In the genomic region with DNA sequence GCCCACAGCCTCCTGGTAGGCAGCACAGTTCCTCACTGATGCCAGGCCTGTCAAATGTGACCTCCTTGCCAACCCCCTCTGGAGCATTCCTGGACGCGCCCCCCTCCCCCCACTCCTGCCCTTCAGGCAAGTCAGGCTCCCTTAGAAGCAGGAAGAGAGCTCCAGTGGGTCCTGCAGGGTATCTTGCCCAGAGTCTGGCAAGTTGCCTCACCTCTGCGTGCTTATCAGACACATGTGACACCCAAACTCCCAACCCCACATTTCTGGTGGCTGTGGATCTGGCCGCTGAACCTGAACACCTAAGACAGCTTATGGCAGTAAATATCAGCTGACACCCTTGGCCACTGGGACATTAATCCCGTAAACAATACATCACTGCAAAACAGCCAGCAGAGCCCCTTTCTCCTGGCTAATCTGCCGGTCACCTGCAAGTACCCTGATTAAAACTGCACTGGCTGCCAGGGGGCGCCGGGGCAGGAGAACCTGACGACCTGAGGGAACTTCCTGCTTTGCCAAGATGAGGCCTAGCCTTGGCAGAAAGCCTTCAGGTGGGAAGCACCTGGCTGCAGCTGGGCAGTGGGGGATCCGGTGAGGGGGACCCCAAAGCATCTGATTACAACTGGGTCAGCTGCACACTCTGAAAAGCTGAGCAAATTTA, we compare ENCODE assay signal across 8 mouse cellular contexts. TPM values are rescaled to one million over a fixed set of nuclear protein-coding genes. Genes with fewer than 3 reads are reported as not detected.
DNase-seq lines count a peak whose midpoint lies in the region; ATAC-seq lines count a peak whose summit lies in the region.

No protein-coding gene starts in this region.

- H3K4me3 ChIP-seq in heart, embryonic 12.5 days: no peak overlapping the region
- no peak overlapping the region for H3K4me3 ChIP-seq in kidney, embryonic 16.5 days (ENCODE audit: low read length)
- no peak overlapping the region for H3K4me3 ChIP-seq in midbrain, embryonic 13.5 days (replicated peaks)

- H3K9me3 ChIP-seq in heart, embryonic 12.5 days (replicated peaks): no peaks in the 10 kb centered on the region
- no peaks in the 10 kb centered on the region for H3K9me3 ChIP-seq in kidney, embryonic 16.5 days (ENCODE audit: low read length)
- H3K9me3 ChIP-seq in midbrain, embryonic 13.5 days: no peaks in the 10 kb centered on the region

- peak overlapping the region; percentile 55; the same call in 1 of the 2 replicates for H3K9ac ChIP-seq in heart, embryonic 12.5 days
- H3K9ac ChIP-seq in kidney, embryonic 16.5 days (replicated peaks; ENCODE audit: low read length): peak overlapping the region; percentile 36
- peak overlapping the region; percentile 48 for H3K9ac ChIP-seq in midbrain, embryonic 13.5 days (replicated peaks)

- H3K27ac ChIP-seq in heart, embryonic 12.5 days (ENCODE audit: poor library complexity, severe bottlenecking): peak overlapping the region; percentile 95
- peak overlapping the region; percentile 94 for H3K27ac ChIP-seq in kidney, embryonic 16.5 days (ENCODE audit: low read length)
- peak overlapping the region; percentile 82 for H3K27ac ChIP-seq in midbrain, embryonic 13.5 days

- no peaks in the 10 kb centered on the region for H3K27me3 ChIP-seq in heart, embryonic 12.5 days (replicated peaks)
- H3K27me3 ChIP-seq in kidney, embryonic 16.5 days (ENCODE audit: insufficient read depth, low read length): no peaks in the 10 kb centered on the region
- no peaks in the 10 kb centered on the region for H3K27me3 ChIP-seq in midbrain, embryonic 13.5 days

- peak overlapping the region; percentile 44 for H3K4me2 ChIP-seq in heart, embryonic 12.5 days
- H3K4me2 ChIP-seq in kidney, embryonic 16.5 days (replicated peaks; ENCODE audit: low read depth, low read length): peak overlapping the region; percentile 31; the same call in 1 of the 2 replicates
- no peak overlapping the region for H3K4me2 ChIP-seq in midbrain, embryonic 13.5 days (replicated peaks)

- H3K36me3 ChIP-seq in heart, embryonic 12.5 days: 0 out of 2 replicates have a peak, but pooled peaks cover 4% of the 10 kb centered on the region
- no peaks in the 10 kb centered on the region for H3K36me3 ChIP-seq in kidney, embryonic 16.5 days (ENCODE audit: insufficient read depth, low read length)
- H3K36me3 ChIP-seq in midbrain, embryonic 13.5 days: peaks cover 7% of the 10 kb centered on the region; the same call in 1 of the 2 replicates

- peaks cover 72% of the 10 kb centered on the region for H3K4me1 ChIP-seq in heart, embryonic 12.5 days (replicated peaks)
- H3K4me1 ChIP-seq in kidney, embryonic 16.5 days (ENCODE audit: insufficient read depth, low read length): peaks cover 81% of the 10 kb centered on the region
- peaks cover 80% of the 10 kb centered on the region for H3K4me1 ChIP-seq in midbrain, embryonic 13.5 days (replicated peaks)

- WGBS in heart, embryonic 12.5 days: 8% methylated on average over 10 of the region's 10 CpGs
- WGBS in kidney, embryonic 16.5 days: 3% methylated on average over 10 of the region's 10 CpGs
- WGBS in midbrain, embryonic 13.5 days: 5% methylated on average over 10 of the region's 10 CpGs

- ATAC-seq in cerebellum, adult (ENCODE audit: insufficient number of reproducible peaks, low FRiP score, low TSS enrichment): no peak
- 0 out of 2 replicates have a peak, but pooled peaks have one; percentile 26 for ATAC-seq in heart, embryonic 12.5 days (ENCODE audit: insufficient number of reproducible peaks, low FRiP score)
- peak; percentile 9; the same call in 1 of the 2 replicates for ATAC-seq in kidney, embryonic 16.5 days (ENCODE audit: low FRiP score, low TSS enrichment)
- ATAC-seq in midbrain, embryonic 13.5 days: no peak

- peak; percentile 40 to 63 for DNase-seq in cerebellum, postnatal 25 days
- peak; percentile 86 for DNase-seq in MEL-GATA-1-ER (ENCODE audit: extremely low read depth, low read depth)
- DNase-seq in right cerebral cortex, postnatal 14 days: no peak
- no peak for DNase-seq in gastrocnemius, postnatal 4 days (ENCODE audit: low spot score in 2 of 2)

RNA-seq across cellular contexts. Expression of a gene that starts 30.7 kb away (rescaled TPM):
- 24.1 and 24.2 TPM in 2 replicates for polyA plus RNA-seq in heart, embryonic 12.5 days (2016; fragmentation: Nextera tagmentation; extraction: Ambion mirVana)
- 22.2 and 26.0 TPM in 2 replicates for polyA plus RNA-seq in kidney, embryonic 16.5 days (2015; fragmentation: Nextera tagmentation; extraction: Ambion mirVana)
- 27.7 and 33.0 TPM in 2 replicates for polyA plus RNA-seq in midbrain, embryonic 13.5 days (2015; fragmentation: Nextera tagmentation; extraction: Ambion mirVana)
- total RNA-seq in gastrocnemius, postnatal 4 days (2021): 10 to 100 TPM; 40.4 to 41.4 TPM

RNA-seq across cellular contexts. Expression of a gene that starts 40.8 kb away (rescaled TPM):
- polyA plus RNA-seq in heart, embryonic 12.5 days (2016; fragmentation: Nextera tagmentation; extraction: Ambion mirVana): 88.2 and 94.4 TPM in 2 replicates
- polyA plus RNA-seq in kidney, embryonic 16.5 days (2015; fragmentation: Nextera tagmentation; extraction: Ambion mirVana): 142 and 148 TPM in 2 replicates
- 226 and 238 TPM in 2 replicates for polyA plus RNA-seq in midbrain, embryonic 13.5 days (2015; fragmentation: Nextera tagmentation; extraction: Ambion mirVana)
- total RNA-seq in gastrocnemius, postnatal 4 days (2021): 10 to 100 TPM; 34.8 to 37.9 TPM

RNA-seq across cellular contexts. Expression of a gene that starts 41.0 kb away (rescaled TPM):
- polyA plus RNA-seq in heart, embryonic 12.5 days (2016; fragmentation: Nextera tagmentation; extraction: Ambion mirVana): 8.1 and 8.9 TPM in 2 replicates
- polyA plus RNA-seq in kidney, embryonic 16.5 days (2015; fragmentation: Nextera tagmentation; extraction: Ambion mirVana): 39.4 and 41.1 TPM in 2 replicates
- 10.3 and 11.9 TPM in 2 replicates for polyA plus RNA-seq in midbrain, embryonic 13.5 days (2015; fragmentation: Nextera tagmentation; extraction: Ambion mirVana)
- 10 to 100 TPM in 1 of 2 experiments, 1 to 10 TPM in 1; 7.8 to 11.2 TPM for total RNA-seq in gastrocnemius, postnatal 4 days (2021)

Comparison
In these comparisons a context has a peak if more than half of its experiments do, and no peak if none do; other contexts are left out.
1. DNase-seq: peak in cerebellum, postnatal 25 days (2 of 2) and MEL-GATA-1-ER (single experiment); none in right cerebral cortex, postnatal 14 days (single experiment) and gastrocnemius, postnatal 4 days (0 of 2).
2. ATAC-seq: peak in heart, embryonic 12.5 days (single experiment) and kidney, embryonic 16.5 days (single experiment); none in cerebellum, adult (single experiment) and midbrain, embryonic 13.5 days (single experiment).
3. Peak in every context shown above with its lines, with median percentiles within 50 percentile points of each other: H3K27ac ChIP-seq and H3K9ac ChIP-seq.